Mouse (Mus musculus) activated CD4-positive, CD25-positive, alpha-beta regulatory T cell, adult 9 weeks (primary cell): ENCODE measurements around the gene Lgals8. TPM values are rescaled to one million over a fixed set of nuclear protein-coding genes. Genes with fewer than 3 reads are reported as not detected.

ENCODE experiments used
- polyA plus RNA-seq: library from polyadenylated mRNA; unstranded; fragments of 100-300 nt; shearing (Covaris generic); gene quantifications from one replicate; pipeline ENCODE4 v1.2.1, GENCODE M21; 2017

Gene Lgals8
- polyA plus RNA-seq: 90.8 TPM

GRCm38 (mm10) chr13:12464844-12465243 is at the start of gene Lgals8:
Lgals8 (minus strand) TSS chr13:12464944.

DNA sequence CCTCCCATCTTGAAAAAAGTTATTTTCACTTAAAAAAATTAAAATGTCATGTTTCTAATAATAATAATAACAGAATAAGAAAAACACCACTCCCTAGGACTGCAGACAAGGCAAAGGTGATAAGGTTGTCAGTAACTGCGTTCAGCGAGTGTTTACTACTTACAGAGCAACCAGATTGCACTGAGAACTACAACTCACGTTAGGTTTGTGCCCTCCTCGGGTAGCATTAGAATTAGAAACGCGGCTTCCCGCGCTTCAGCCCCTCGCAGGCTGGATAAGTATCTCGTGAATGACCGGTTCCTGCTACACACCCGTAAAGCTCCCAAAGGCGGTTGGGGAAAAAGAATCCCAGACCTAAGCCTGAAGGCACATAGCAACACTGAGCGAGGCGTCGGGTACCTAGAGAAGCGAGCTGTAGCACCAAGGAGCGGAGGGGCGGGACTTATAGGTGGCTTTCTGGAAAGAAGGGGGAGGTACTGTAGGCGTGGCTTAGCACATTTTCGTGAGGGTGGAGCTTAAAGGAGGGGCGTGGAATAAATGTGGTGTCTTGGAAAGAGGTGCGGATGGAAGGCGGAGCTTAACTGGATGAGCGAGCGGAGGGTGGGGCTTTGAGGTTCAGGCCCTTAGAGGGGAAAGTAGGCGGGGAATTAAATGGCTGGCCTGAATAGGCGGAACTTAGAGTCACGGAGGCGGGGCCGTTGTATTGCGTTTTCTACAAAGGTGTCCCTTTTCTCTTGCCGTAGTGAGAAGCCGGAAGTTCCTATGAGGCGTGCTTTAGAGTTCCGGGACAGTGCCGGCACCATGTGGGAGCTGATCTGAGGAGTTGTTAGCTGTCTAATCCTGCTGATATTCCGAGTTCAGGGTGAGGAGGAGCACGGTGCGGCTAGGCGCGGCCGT is 69.9 kb downstream of the Lgals8 start, which contains the start of gene Heatr1:
Gene Heatr1, plus strand, starts transcription at position 419 of the 897 bp plus-strand sequence.

Other genes starting within 250 kb of the Lgals8 start
- 34.9 TPM for gene Mtr, start 206.8 kb downstream of the Lgals8 start, polyA plus RNA-seq
- 11.5 TPM for gene Actn2, start 124.2 kb downstream of the Lgals8 start, polyA plus RNA-seq
- gene Heatr1, start 69.9 kb downstream of the Lgals8 start, polyA plus RNA-seq: 73.4 TPM
- gene Edaradd, start 55.5 kb upstream of the Lgals8 start, polyA plus RNA-seq: 0.45 TPM
- gene Ero1lb, start 100.9 kb upstream of the Lgals8 start, polyA plus RNA-seq: 10.6 TPM